ENCODE assay signal across 9 mouse cellular contexts in the genomic region with DNA sequence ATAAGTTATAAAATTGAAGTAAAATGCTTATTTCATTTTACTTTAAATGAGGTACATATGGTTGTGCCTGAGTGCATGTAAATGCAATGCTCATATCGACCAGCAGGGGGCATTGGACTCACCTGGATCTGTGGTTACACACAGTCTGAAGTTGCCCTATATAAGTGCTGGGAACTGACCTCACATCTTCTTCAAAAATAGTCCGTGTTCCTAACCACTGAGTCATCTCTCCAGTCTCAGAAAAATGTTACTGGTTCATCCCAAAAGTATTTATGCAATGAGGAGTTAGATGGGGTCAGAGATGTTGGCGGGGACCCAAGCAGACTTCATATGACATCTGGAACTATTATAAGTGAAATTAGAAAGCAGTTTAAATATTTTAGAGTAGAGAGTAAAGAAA. TPM values are rescaled to one million over a fixed set of nuclear protein-coding genes. Genes with fewer than 3 reads are reported as not detected.
DNase-seq lines count a peak whose midpoint lies in the region; ATAC-seq and TF ChIP-seq lines count a peak whose summit lies in the region.
"Had no signal": no experiment of that assay in that cellular context is flagged by ENCODE, and none has a peak within 500 bp of the region (broad histone marks: within the 10 kb centered on the region; RNA-seq: fewer than 3 reads in every experiment).

No protein-coding gene starts in this region.

- DNase-seq in left cerebral cortex, adult 2 months (ENCODE audit: extremely low spot score in 1 of 2, low spot score in 2 of 2) = no peak
- DNase-seq in left cerebral cortex, postnatal 36 days (ENCODE audit: low spot score in 2 of 2) = no peak
- DNase-seq in R1 (ENCODE audit: low read depth, low spot score) = peak; percentile 56
- DNase-seq in splenic B cell, adult 2 months (ENCODE audit: low read depth, low spot score) = peak; percentile 77
- DNase-seq in left cerebral cortex, adult 18-20 months (ENCODE audit: low spot score in 2 of 2) = no peak
- DNase-seq in layer of hippocampus, adult 8-10 months (ENCODE audit: low spot score in 2 of 2) = no peak

- H3K9ac ChIP-seq in intestine, embryonic 16.5 days (ENCODE audit: low read depth, low read length) = no peak overlapping the region
- H3K9ac ChIP-seq: limb, embryonic 15.5 days had no signal

- no peaks in the 10 kb centered on the region for H3K4me1 ChIP-seq in intestine, embryonic 16.5 days (ENCODE audit: control insufficient read depth, insufficient read depth, low read length)

- no peaks in the 10 kb centered on the region for H3K9me3 ChIP-seq in intestine, embryonic 16.5 days (ENCODE audit: control insufficient read depth, low read length)
- H3K9me3 ChIP-seq: limb, embryonic 15.5 days had no signal

- no peaks in the 10 kb centered on the region for H3K36me3 ChIP-seq in splenic B cell, adult 2 months (ENCODE audit: control insufficient read depth, insufficient read depth, low read length, poor library complexity, severe bottlenecking)
- H3K36me3 ChIP-seq in intestine, embryonic 16.5 days (ENCODE audit: control insufficient read depth, insufficient read depth, low read length) = no peaks in the 10 kb centered on the region
- H3K36me3 ChIP-seq: limb, embryonic 15.5 days had no signal

- no peaks in the 10 kb centered on the region for H3K27me3 ChIP-seq in splenic B cell, adult 2 months (ENCODE audit: control insufficient read depth, insufficient read depth, low read length, poor library complexity, severe bottlenecking)
- H3K27me3 ChIP-seq in intestine, embryonic 16.5 days (replicated peaks; ENCODE audit: control insufficient read depth, insufficient read depth, low read length) = no peaks in the 10 kb centered on the region
- H3K27me3 ChIP-seq: limb, embryonic 15.5 days had no signal

- no peak overlapping the region for H3K4me3 ChIP-seq in left cerebral cortex, adult 2 months
- no peak overlapping the region for H3K4me3 ChIP-seq in intestine, embryonic 16.5 days (ENCODE audit: low read length)
- H3K4me3 ChIP-seq: limb, embryonic 15.5 days had no signal

- peak; percentile 65 for ATAC-seq in inflammation-experienced regulatory T-cells, adult 6 months
- no peak for ATAC-seq in intestine, embryonic 16.5 days

- peak; percentile 58 for TF ChIP-seq CTCF in left cerebral cortex, adult 2 months (IDR thresholded peaks at IDR 0.05)

- intact Hi-C loops in left cerebral cortex, adult 2 months (cut with DNase I) = no loop called here
- intact Hi-C loops in left cerebral cortex, postnatal 36 days (cut with DNase I) = no loop called here

- no peak overlapping the region for H3K4me2 ChIP-seq in intestine, embryonic 16.5 days (ENCODE audit: low read depth, low read length)
- H3K4me2 ChIP-seq: limb, embryonic 15.5 days had no signal

- no peak overlapping the region for H3K27ac ChIP-seq in left cerebral cortex, adult 2 months
- no peak overlapping the region for H3K27ac ChIP-seq in intestine, embryonic 16.5 days (ENCODE audit: low read length)
- H3K27ac ChIP-seq: limb, embryonic 15.5 days had no signal

- 43% methylated on average over 3 of the region's 3 CpGs for WGBS in intestine, embryonic 16.5 days

RNA-seq across cellular contexts. Expression of a gene that starts 25.4 kb away (rescaled TPM):
- 10 to 100 TPM; 27.4 to 27.8 TPM for total RNA-seq in left cerebral cortex, adult 2 months (2021)
- total RNA-seq in left cerebral cortex, postnatal 36 days (2021) = 10 to 100 TPM; 23.4 to 30.0 TPM
- 1 to 10 TPM in 2 of 3 experiments, under 1 TPM in 1; 0.62 to 2.4 (median 1.7) TPM for polyA plus RNA-seq in inflammation-experienced regulatory T-cells, adult 6 months (2017; shearing (Covaris generic))
- 10 to 100 TPM; 29.9 to 36.4 TPM for total RNA-seq in left cerebral cortex, adult 18-20 months (2021)
- total RNA-seq in layer of hippocampus, adult 8-10 months (2022) = 10 to 100 TPM; 12.7 to 15.4 (median 13.6) TPM
- polyA plus RNA-seq in intestine, embryonic 16.5 days (2015; fragmentation: Nextera tagmentation; extraction: Ambion mirVana) = 0.45 and 0.75 TPM in 2 replicates

Comparison
In these comparisons a context has a peak if more than half of its experiments do, and no peak if none do; other contexts are left out.
1. DNase-seq: peak in R1 (single experiment) and splenic B cell, adult 2 months (single experiment); none in left cerebral cortex, adult 2 months (0 of 2), left cerebral cortex, postnatal 36 days (0 of 2), left cerebral cortex, adult 18-20 months (0 of 2) and layer of hippocampus, adult 8-10 months (0 of 2).